Mouse (Mus musculus) CD8-positive naive resting alpha-beta T cell, adult 2 months (primary cell): ENCODE data around the gene Tcf7l1.

Source experiments
- DNase-seq, 2 experiments: peaks; one replicate each; pipeline ENCODE4 v3.0.0; 2022; ENCODE audit warnings: low read depth in 2 of 2, low spot score in 2 of 2

Tcf7l1 gene

GRCm38 (mm10) chr6:72630370-72630769, 158.7 kb downstream of the Tcf7l1 start:
- DNase-seq = no peak

GRCm38 (mm10) chr6:72627276-72627675, 161.8 kb downstream of the Tcf7l1 start:
- no peak for DNase-seq

- no peak for DNase-seq
These were observed 162.7 kb downstream of the Tcf7l1 start for GRCm38 (mm10) chr6:72626391-72626790.

DNA sequence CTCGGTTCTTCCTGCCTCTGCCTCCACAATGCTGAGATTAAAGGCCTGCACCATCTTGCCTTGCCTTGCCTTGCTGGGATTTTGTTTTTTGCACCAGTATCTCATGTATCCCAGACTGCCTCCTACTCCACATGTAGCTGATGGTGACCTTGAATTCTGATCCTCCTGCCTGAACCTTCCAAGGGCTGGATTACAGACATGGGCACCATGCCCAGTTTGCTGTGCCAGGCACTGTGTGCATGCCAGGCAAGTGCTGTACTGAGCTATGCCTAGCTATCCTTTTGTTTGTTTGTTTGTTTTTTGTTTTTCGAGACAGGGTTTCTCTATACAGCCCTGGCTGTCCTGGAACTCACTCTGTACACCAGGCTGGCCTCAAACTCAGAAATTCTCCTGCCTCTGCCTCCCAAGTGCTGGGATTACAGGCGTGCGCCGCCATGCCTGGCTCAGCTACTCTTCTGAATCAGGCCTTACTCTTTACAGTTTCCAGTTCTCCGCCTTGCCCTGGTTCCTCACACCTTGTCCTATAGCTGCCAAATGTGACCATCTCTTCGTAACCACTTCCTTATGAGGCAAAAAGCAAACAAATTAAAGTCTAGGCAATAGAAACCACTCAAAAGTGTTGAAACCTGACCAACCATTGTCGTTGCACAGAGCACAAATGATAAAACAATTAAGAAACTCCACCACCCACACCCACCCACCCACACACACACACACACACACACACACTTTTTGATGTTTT, 165.2 kb downstream of the Tcf7l1 start:
- DNase-seq = no peak

DNA sequence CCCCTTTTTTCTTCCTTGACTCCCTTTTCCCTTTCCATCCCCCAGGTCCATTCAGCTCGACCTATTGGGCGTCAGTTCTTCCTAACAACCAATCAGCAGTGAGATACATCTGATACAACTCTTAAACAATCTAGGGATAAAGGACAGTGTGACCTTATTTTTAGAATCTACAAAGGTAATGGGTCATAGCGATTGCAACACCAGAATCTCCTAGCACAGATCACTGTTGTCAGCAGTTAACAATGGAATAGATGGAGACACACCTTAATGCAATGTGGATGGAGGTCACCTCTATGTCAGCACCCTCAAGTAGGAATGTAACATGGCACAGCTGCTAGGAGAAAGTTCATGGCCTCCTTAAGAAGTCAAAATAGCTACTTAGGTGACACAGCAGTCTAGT, 166.1 kb downstream of the Tcf7l1 start:
- DNase-seq = no peak

DNA sequence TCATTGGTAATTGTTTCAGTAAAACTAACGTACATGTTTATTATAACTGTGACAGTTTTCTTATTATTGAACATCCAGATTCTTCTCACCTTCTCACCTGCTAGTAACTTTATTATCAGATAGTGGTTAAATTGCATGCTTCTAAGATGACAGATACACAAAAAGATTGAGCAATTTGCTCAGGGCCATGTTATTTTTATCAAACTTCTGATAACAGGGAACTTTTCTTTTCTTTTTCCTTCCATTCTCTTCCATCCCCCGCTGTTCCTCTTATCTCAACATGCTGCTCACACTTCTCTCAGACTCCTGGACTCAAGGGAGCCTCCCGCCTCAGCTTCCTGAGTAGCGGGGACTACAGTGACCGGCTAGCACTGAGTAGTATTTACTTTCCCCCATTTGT, 168.1 kb downstream of the Tcf7l1 start:
- DNase-seq = no peak

- no peak for DNase-seq
These were observed 169.1 kb downstream of the Tcf7l1 start for GRCm38 (mm10) chr6:72619734-72620532.

- peak; percentile 94 to 96 for DNase-seq
These were observed 172.3 kb downstream of the Tcf7l1 start, which contains the start of gene Tgoln1 for GRCm38 (mm10) chr6:72616643-72617288. Gene Tgoln1 (minus strand): TSS chr6:72617000.

- peak; percentile 23 to 28 for DNase-seq
These were observed 173.3 kb downstream of the Tcf7l1 start for GRCm38 (mm10) chr6:72615561-72616375.

GRCm38 (mm10) chr6:72615151-72615550, 173.9 kb downstream of the Tcf7l1 start:
- no peak for DNase-seq

DNA sequence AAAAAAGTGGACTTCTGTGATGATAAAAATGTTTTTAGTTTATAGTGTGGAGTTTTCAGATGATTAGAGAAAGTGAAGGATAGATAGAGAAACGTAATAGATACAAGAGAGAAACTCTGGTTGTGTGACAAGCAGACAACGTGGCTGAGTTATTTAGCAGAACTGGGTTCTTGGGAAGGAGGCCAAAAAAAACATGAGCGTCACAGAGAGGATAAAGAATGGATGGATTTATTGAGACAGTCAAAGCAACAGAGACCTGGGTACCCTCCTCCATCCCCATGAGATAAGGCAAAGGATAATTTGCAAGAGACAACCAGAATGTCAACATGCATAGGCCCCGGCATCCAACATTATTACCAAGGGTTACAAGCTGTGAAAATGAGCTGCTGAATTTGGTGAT, 178.8 kb downstream of the Tcf7l1 start:
- DNase-seq = no peak

- no peak for DNase-seq
These were observed 180.3 kb downstream of the Tcf7l1 start for GRCm38 (mm10) chr6:72608662-72609184.

DNA sequence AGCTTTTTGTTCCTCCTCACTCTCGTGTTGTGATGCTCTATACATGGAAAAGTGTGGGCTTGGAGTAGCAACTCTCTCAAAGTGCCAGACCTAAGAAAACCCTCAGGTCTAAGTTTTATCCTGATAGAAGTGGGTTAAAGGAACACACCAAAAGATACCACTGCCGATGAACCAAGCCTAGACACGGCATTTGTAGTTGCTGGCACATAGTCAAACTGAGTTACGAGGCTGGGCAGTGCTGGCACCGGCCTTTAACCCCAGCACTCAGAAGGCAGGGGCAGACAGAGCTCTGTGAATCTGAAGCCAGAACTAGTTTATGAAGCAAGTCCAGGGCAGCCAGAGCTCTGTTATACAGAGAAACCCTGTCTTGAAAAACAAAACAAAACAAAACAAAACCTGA, 181.4 kb downstream of the Tcf7l1 start:
- DNase-seq = no peak

DNA sequence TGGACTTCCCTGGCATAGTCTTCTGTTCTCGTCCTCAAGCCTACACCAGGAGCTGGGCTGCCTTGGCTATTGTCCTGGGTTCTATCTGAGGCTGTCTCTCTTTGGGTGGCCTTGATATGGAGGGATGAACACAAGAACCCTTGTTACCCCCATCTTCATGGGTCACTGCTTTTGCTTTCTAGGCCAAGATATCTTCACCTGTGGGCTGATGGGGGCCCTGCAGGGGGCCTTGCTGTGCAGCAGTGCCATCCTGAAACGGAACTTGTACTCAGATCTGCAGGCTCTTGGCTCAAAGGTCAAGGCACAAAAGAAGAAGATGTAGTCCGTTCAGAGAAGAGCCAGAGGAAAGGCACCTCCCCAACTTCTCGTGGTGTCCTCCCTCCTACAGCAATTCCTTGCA, 182.0 kb downstream of the Tcf7l1 start:
- DNase-seq = no peak

GRCm38 (mm10) chr6:72604066-72604465, 185.0 kb downstream of the Tcf7l1 start:
- DNase-seq = no peak

DNA sequence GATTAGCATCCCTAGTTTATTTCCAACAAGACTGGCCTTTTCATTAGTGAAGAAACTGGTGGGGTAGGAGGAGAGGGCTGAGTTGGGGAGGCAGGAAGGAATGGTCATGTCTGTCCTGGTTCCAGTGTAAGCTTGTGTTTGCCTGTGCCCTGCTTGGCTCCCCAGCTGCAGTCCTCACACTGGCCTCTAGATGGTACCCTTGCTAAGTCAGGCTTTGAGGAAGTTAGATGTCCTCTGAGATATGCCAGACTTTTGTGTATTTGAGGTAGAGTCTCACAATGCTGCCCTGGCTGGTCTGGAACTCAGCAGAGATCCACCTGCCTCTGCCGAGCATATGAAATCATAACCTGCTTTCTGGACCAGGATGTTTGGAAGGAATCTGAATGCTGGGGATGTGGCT, 187.3 kb downstream of the Tcf7l1 start:
- DNase-seq = peak; percentile 77 to 87

- DNase-seq = no peak
These were observed 188.3 kb downstream of the Tcf7l1 start for GRCm38 (mm10) chr6:72600771-72601170.

- DNase-seq = no peak
These were observed 188.8 kb downstream of the Tcf7l1 start for GRCm38 (mm10) chr6:72600216-72600615.

DNA sequence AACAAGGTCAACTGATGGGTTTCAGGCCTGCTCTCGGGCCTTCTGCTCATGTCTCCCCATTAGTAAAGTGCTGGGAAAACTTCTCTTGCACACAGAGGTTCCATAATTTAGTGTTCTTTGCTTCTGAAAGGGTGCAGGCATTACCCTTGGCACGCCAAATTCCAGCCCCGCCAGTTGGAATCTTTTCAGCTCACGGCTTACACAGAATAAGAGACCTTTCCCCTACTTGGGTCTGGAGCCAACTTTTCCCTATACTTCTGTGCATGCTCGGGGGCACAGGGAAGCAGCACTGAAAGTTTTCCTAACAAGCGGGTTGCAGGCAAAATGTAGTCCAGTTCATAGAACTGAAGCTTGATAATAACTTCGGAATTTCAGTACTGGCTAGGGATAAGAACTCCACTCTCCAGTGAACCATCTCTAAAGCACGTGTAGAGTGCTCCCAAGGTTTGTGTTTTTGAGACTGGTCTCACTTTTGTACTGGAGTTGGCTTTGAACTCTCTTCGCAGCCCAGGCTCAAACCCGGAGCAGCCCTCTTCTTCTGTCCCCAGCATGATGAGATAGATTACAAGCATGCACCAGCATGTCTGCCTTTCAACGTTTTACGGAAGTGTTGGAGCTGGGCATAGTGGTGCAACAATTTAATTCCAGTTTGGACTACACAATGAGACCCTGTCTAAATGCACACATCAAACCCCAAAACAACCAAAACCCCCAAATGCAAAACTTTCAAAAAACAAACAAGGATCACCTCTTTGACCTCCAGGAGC, 190.1 kb downstream of the Tcf7l1 start:
- no peak for DNase-seq
